Mouse (Mus musculus) regulatory T cell (primary cell): ENCODE measurements at regions not wholly inside any gene's neighbourhood (a gene's known extent, or its start where the extent isn't known, plus 50 kb on each side); places are given as distances from the start of the nearest gene placed in this dataset.

ENCODE experiments used
- in situ Hi-C: fragments of 300-600 bp; cut with MboI, MseI; formaldehyde crosslinking; loops from one replicate; pipeline ENCODE4 v1.15.1; 2025; ENCODE audit warnings: high pct_unique_total_duplicates

DNA sequence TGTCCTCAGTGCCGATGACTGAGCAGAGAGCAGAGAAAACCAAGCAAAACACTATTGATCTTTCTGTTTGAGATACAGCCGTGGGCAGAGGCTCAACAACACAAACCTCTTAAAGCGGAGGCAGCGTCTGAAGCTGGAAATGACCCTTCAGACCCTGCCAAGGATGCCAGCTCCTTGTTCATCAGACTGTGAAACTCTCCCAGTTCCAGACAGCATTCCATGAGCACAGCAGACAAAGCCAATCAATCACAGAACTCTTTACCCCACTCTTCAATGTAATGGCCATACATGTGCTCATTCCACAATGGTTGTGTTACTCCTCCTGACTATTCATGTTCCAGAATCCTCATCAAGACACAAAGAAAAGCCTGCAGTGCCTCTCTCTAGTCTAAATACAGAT lies 73.5 kb downstream of the Tmem114 start:
- in situ Hi-C loops, result loop anchor here (25.0 kb wide), 1 partner anchor 1839 kb away; no protein-coding TSS in a partner anchor

DNA sequence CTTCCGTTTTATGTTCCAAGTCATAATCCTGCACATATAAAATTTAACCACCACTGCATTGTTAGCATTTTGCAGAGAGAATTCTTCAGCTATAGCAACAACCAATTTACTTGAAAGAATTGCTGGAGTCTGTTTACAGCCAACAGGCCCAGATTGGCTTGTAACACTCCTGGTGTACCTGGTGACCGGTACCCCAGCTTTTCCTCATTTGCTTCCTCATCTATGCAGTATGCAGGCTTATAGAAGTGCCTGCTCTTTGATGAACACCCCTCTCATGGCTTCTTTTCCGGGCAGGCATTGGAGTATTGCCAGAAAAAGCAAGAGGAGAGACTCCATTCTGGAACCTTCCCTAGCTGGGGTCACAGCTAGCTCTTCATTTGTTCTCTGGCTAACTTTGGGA lies 75.8 kb downstream of the Tmem114 start:
- in situ Hi-C loops, result no loop called here

DNA sequence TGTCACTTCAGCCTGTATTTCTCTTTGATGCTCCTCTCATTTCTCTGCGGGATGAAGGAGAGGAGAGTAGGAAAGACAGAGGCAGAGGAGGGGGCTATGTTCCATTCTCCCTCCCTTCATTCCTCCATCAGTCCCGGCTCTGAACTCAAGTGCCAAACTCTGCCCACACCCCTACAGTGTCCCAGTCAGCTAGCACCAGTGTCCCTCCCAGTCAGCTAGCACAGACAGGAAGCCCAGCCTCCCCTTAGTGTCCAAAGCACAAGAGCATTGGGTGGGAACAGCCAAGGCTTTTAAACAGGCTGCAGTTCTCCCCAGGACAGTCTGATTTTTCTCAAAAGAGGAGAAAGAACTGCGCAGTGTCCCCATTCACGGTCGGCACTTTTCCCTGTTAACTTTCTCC lies 76.3 kb downstream of the Tmem114 start:
- in situ Hi-C loops, result no loop called here

DNA sequence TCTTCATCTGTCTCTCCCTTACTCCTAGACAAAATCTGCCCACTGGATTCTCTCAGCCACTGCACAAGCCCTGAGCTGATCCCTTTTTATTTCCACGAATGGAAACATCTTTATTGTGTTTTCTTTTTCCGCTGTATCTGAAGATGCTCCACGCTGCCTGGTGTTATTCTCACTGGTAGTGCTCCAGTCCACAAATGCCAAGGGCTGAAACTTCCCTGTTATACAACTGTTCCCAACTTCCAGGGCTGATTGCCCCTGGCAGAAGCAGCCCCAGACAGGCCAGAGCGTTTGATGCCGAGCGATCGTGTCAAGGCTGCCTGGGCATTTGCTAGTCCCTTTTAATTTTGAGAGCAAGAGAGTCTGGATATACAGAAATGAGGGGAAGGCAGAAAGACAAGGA lies 79.7 kb downstream of the Tmem114 start:
- in situ Hi-C loops, result no loop called here

DNA sequence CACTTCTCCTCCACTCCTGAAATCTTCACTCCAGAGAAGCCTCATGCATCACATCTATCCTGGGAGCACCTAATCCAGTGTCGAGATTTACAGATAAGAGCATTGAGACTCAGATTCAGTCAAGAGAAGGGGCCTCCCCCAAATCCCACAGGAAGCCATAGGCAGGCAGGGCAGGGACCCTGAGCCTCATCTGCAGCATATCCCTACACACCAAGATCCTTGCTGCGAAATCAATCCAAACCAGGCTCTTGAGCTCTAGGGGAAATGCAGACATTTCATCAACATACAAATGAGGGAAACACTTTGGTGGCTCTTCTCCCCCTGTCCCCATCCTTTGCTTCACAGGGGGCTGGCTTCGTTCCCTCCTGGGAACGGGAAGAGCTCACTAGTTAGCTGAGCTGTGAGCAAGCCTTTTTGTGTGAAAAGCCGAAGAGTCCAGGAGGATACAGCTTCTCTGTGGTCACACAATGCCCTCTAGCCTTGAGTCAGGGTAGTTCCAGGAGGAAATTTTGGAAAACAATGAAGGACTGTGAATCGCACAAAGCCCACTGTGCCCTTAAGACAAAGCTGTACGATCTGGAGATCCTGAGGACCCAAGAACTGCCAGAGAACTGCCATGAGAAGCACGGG lies 91.7 kb downstream of the Tmem114 start:
- in situ Hi-C loops, result no loop called here

DNA sequence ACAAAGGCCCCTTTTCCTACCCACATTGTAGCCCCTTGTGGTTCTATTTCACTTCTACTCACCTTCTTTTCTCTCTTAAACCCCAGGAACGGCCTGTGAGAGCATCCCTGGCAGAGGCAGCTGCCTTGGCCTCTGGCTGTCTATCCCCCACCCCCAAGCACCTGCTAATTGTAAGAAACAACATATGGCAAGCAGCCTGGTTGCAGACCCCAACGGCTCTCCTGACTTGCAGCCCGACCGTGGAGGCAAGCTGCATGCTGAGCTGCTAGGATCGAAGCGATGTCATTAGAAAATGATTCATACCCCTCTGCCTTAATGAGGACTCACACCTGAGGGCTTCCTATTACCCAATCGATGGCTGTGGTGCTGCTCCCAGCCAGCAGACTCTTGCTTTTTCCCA lies 112.9 kb downstream of the Tmem114 start:
- in situ Hi-C loops, result no loop called here

DNA sequence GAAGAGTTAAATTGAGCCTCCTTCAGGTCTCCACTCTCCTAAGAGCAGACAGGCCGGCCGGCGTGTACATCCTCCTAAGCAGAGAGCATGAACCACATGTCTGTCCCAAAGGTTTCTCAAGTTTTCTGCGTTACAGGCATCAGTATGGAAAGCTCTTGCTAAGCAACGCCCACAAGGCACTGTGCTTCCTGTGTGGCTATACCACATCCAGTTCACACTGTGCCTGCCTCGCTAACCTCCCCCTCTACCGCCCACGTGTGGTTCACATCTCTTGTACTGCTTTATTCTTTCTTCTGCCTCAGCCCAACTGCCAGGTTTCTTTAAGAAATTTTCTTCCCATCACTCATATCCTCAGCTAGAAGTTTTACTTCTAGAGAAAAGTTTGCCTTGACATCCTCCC lies 118.5 kb downstream of the Tmem114 start:
- in situ Hi-C loops, result no loop called here
